In genomic region chr5:149977027-149977426, GRCm38 (mm10) we compare ENCODE assay signal across 31 mouse cellular contexts. TPM values are rescaled to one million over a fixed set of nuclear protein-coding genes. Genes with fewer than 3 reads are reported as not detected.
DNase-seq lines count a peak whose midpoint lies in the region; ATAC-seq and TF ChIP-seq lines count a peak whose summit lies in the region.
"Had no signal": no experiment of that assay in that cellular context is flagged by ENCODE, and none has a peak within 500 bp of the region (broad histone marks: within the 10 kb centered on the region; RNA-seq: fewer than 3 reads in every experiment).

No protein-coding gene starts in this region.

- intact Hi-C loops in heart, postnatal 36 days (cut with DNase I) = no loop called here

- no peak for TF ChIP-seq EP300 in lung, postnatal 0 days (IDR thresholded peaks at IDR 0.05)

- no peaks in the 10 kb centered on the region for H3K36me3 ChIP-seq in lung, postnatal 0 days (ENCODE audit: insufficient read depth, low read length)
- H3K36me3 ChIP-seq: embryonic facial prominence, embryonic 12.5 days; embryonic facial prominence, embryonic 15.5 days; G1E; hindbrain, embryonic 10.5 days; hindbrain, embryonic 13.5 days; intestine, embryonic 15.5 days had no signal

- WGBS in lung, postnatal 0 days = 77% methylated on average over 2 of the region's 2 CpGs

- 0 out of 2 replicates have a peak, but pooled peaks have one; percentile 20 for ATAC-seq in megakaryocyte progenitor cell, adult 5-6 weeks (replicated peaks; ENCODE audit: poor library complexity)
- ATAC-seq in lung, postnatal 0 days = no peak
- ATAC-seq: forebrain, embryonic 14.5 days; hindbrain, embryonic 16.5 days; intestine, embryonic 15.5 days had no signal

- H3K4me1 ChIP-seq in lung, postnatal 0 days (ENCODE audit: insufficient read depth, low read depth, low read length) = no peaks in the 10 kb centered on the region
- H3K4me1 ChIP-seq: embryonic facial prominence, embryonic 15.5 days; hindbrain, embryonic 10.5 days; hindbrain, embryonic 13.5 days; intestine, embryonic 15.5 days had no signal

- no peak overlapping the region for H3K4me2 ChIP-seq in lung, postnatal 0 days (replicated peaks; ENCODE audit: low read depth, low read length)
- H3K4me2 ChIP-seq: embryonic facial prominence, embryonic 12.5 days; embryonic facial prominence, embryonic 15.5 days; heart, embryonic 11.5 days; hindbrain, embryonic 13.5 days; intestine, embryonic 15.5 days had no signal

- no peaks in the 10 kb centered on the region for H3K27me3 ChIP-seq in lung, postnatal 0 days (replicated peaks; ENCODE audit: insufficient read depth, low read length)
- H3K27me3 ChIP-seq: embryonic facial prominence, embryonic 12.5 days; embryonic facial prominence, embryonic 15.5 days; hindbrain, embryonic 13.5 days; intestine, embryonic 15.5 days had no signal

- no peak overlapping the region for H3K4me3 ChIP-seq in lung, postnatal 0 days (ENCODE audit: low read depth, low read length)
- H3K4me3 ChIP-seq: embryonic facial prominence, embryonic 12.5 days; embryonic facial prominence, embryonic 15.5 days; hindbrain, embryonic 10.5 days; hindbrain, embryonic 13.5 days; intestine, embryonic 15.5 days had no signal

- no peak overlapping the region for H3K9ac ChIP-seq in lung, postnatal 0 days (replicated peaks; ENCODE audit: low read depth)
- H3K9ac ChIP-seq: embryonic facial prominence, embryonic 12.5 days; embryonic facial prominence, embryonic 15.5 days; hindbrain, embryonic 13.5 days; intestine, embryonic 15.5 days had no signal

- DNase-seq in heart, adult 11 months = peak; percentile 76
- no peak for DNase-seq in heart, postnatal 36 days
- DNase-seq in 416B (ENCODE audit: low read depth) = peak; percentile 36
- DNase-seq in NIH3T3 (ENCODE audit: low read depth) = peak; percentile 4
- DNase-seq in right cerebral cortex, postnatal 25 days = no peak
- DNase-seq in urinary bladder, postnatal 25 days (ENCODE audit: low spot score) = no peak
- no peak for DNase-seq in lung, postnatal 0 days (ENCODE audit: low spot score)
- DNase-seq: adrenal gland, adult 2 months; adrenal gland, postnatal 14 days; cerebellum, adult 11 months; cerebellum, adult 2 months; cerebellum, adult 9-11 months; cerebellum, postnatal 25 days; gastrocnemius, postnatal 10 days; gastrocnemius, postnatal 36 days had no signal

- TF ChIP-seq CTCF in lung, postnatal 0 days (IDR thresholded peaks at IDR 0.05) = no peak

- H3K27ac ChIP-seq in lung, postnatal 0 days (ENCODE audit: low read length) = no peak overlapping the region
- H3K27ac ChIP-seq: embryonic facial prominence, embryonic 12.5 days; embryonic facial prominence, embryonic 15.5 days; hindbrain, embryonic 10.5 days; hindbrain, embryonic 13.5 days; intestine, embryonic 15.5 days had no signal

- H3K9me3 ChIP-seq in lung, postnatal 0 days (ENCODE audit: low read length) = no peaks in the 10 kb centered on the region; the same call in 1 of the 2 replicates
- H3K9me3 ChIP-seq: embryonic facial prominence, embryonic 12.5 days; embryonic facial prominence, embryonic 15.5 days; hindbrain, embryonic 13.5 days; intestine, embryonic 15.5 days had no signal

RNA-seq across cellular contexts. Expression of gene Rxfp2, which starts 41.4 kb away (rescaled TPM):
- not detected for total RNA-seq in heart, postnatal 36 days (2021)
- total RNA-seq in megakaryocyte progenitor cell, adult 5-6 weeks (2015) = not detected in 2 replicates
- not detected in 2 replicates for total RNA-seq in megakaryocyte progenitor cell, adult 5-6 weeks (2017)
- polyA plus RNA-seq in lung, postnatal 0 days (2015; fragmentation: Nextera tagmentation; extraction: Ambion mirVana) = 0.58 and 0.64 TPM in 2 replicates
- total RNA-seq: adrenal gland, adult 2 months; common myeloid progenitor, adult 5-6 weeks; gastrocnemius, adult 18-20 months; gastrocnemius, postnatal 10 days; gastrocnemius, postnatal 36 days; granulocyte monocyte progenitor cell, adult 5-6 weeks; heart, adult 8-10 months; heart, postnatal 25 days had no signal
- polyA plus RNA-seq: G1E; heart, postnatal 0 days had no signal

Comparison
In these comparisons a context has a peak if more than half of its experiments do, and no peak if none do; other contexts are left out.
1. DNase-seq: peak in heart, adult 11 months (single experiment), 416B (single experiment) and NIH3T3 (single experiment); none in heart, postnatal 36 days (0 of 2), right cerebral cortex, postnatal 25 days (single experiment), urinary bladder, postnatal 25 days (single experiment) and lung, postnatal 0 days (single experiment).